8 mouse cellular contexts compared by ENCODE assay signal in the genomic region with DNA sequence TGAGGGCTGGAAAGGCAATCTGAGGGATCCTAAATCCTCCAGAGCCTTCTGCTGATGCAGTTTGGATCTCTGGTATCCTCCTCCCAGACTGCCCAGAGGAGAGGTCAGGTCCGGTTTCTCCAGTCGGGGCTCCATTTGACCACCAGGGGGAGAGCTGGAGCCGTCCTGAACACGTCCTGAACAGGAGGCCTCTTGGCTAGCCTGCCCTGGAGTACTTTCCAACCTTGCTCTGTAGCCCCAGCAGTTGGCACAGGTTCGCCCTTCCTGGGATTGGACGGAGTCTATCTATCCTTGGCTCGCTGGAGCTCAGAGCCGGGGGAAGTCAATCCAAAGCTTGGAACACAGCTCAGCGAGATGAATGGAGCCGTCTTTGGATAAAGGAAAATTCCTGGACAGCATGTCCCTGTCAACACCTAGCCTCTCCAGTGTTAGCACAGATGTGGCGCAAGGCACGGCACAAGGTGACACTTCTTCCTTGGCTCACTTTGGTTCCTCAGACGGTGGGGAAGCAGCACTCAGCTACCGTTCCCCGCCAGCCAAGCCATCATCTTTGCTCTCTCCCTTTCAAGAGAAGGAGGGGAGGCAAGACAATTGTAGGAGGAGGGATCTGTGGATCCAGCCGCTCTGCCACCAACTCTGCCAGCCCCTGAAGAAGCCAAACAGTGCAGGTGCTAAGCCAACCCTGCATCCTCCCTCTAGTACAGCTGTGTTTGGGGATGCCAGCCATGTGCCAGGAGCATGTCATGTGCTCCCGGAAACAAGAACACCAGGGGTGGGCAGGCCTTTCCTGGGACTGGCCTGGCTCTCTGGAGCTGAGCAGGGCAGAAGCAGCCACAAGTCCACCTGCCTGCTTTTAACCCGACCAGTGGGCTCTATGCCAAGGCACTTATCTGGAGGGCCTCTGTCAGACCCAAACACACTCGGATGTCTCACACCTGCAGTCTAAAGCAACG. TPM values are rescaled to one million over a fixed set of nuclear protein-coding genes. Genes with fewer than 3 reads are reported as not detected.
DNase-seq lines count a peak whose midpoint lies in the region; ATAC-seq and TF ChIP-seq lines count a peak whose summit lies in the region.

No protein-coding gene starts in this region.

- no peaks in the 10 kb centered on the region for H3K27me3 ChIP-seq in MEL (ENCODE audit: control insufficient read depth in 1 of 2, insufficient read depth in 2 of 2, low read length in 2 of 2)
- H3K27me3 ChIP-seq in hindbrain, embryonic 12.5 days, result no peaks in the 10 kb centered on the region

- no peaks in the 10 kb centered on the region for H3K9me3 ChIP-seq in MEL (replicated peaks; ENCODE audit: insufficient read depth, low read length)
- H3K9me3 ChIP-seq in hindbrain, embryonic 12.5 days (replicated peaks), result no peaks in the 10 kb centered on the region

- H3K79me2 ChIP-seq in MEL (ENCODE audit: control insufficient read depth, insufficient read depth, low read length, poor library complexity), result no peaks in the 10 kb centered on the region

- TF ChIP-seq CTCF in MEL (IDR thresholded peaks at IDR 0.05 in 2 of 3, conservative IDR thresholded peaks at IDR 0.05 in 1 of 3; ENCODE audit: control insufficient read depth in 1 of 3, insufficient read depth in 1 of 3, low read depth in 2 of 3, low read length in 3 of 3, poor library complexity in 1 of 3, severe bottlenecking in 1 of 3), result peak; percentile 75 to 80 (median 79)

- TF ChIP-seq RAD21 in MEL (IDR thresholded peaks at IDR 0.05; ENCODE audit: low read depth, low read length), result peak; percentile 73

- peak; percentile 73; the same call in 1 of the 2 replicates for ATAC-seq in hindbrain, embryonic 12.5 days (ENCODE audit: low FRiP score)

- TF ChIP-seq EP300 in MEL (IDR thresholded peaks at IDR 0.05; ENCODE audit: low read depth in 1 of 2, low read length in 2 of 2), result no peak

- peaks cover 4% of the 10 kb centered on the region in 2 experiments; a peak in 3 of 4 replicates for H3K4me1 ChIP-seq in MEL (ENCODE audit: control insufficient read depth in 1 of 2, insufficient read depth in 2 of 2, low read length in 2 of 2)
- H3K4me1 ChIP-seq in hindbrain, embryonic 12.5 days, result peaks cover 31% of the 10 kb centered on the region

- H3K4me2 ChIP-seq in hindbrain, embryonic 12.5 days (replicated peaks), result no peak overlapping the region

- TF ChIP-seq POLR2A in MEL (IDR thresholded peaks at IDR 0.05; ENCODE audit: control insufficient read depth in 1 of 2, insufficient read depth in 1 of 2, low read depth in 1 of 2, low read length in 2 of 2, poor library complexity in 1 of 2), result no peak

- peaks cover 0 to 9% of the 10 kb centered on the region in 2 experiments; a peak in 2 of 4 replicates for H3K36me3 ChIP-seq in MEL (ENCODE audit: control insufficient read depth in 1 of 2, insufficient read depth in 2 of 2, low read length in 2 of 2)
- peaks cover 5% of the 10 kb centered on the region; the same call in 1 of the 2 replicates for H3K36me3 ChIP-seq in hindbrain, embryonic 12.5 days

- 56% methylated on average over 20 of the region's 20 CpGs for WGBS in hindbrain, embryonic 12.5 days

- no peak overlapping the region for H3K9ac ChIP-seq in MEL (ENCODE audit: control insufficient read depth, low read depth, low read length, poor library complexity, severe bottlenecking)
- H3K9ac ChIP-seq in hindbrain, embryonic 12.5 days, result peak overlapping the region; percentile 27; the same call in 1 of the 2 replicates

- no peak overlapping the region for H3K27ac ChIP-seq in MEL (ENCODE audit: control insufficient read depth, low read depth, low read length)
- peak overlapping the region; percentile 67; the same call in 1 of the 2 replicates for H3K27ac ChIP-seq in hindbrain, embryonic 12.5 days

- peak; percentile 64 for DNase-seq in MEL (ENCODE audit: low read depth, low spot score)
- peak; percentile 94 for DNase-seq in cerebellum, adult 8-10 months
- DNase-seq in frontal cortex, postnatal 25 days (ENCODE audit: low spot score in 2 of 2), result peak; percentile 50 to 58
- peak; percentile 70 to 74 for DNase-seq in layer of hippocampus, postnatal 36 days
- peak; percentile 88 for DNase-seq in lung, postnatal 25 days (ENCODE audit: low spot score)
- DNase-seq in retina, embryonic 14.5 days (ENCODE audit: low spot score), result peak; percentile 91
- DNase-seq in thymus, postnatal 36 days, result peak; percentile 56 to 64

- no peak overlapping the region for H3K4me3 ChIP-seq in MEL (ENCODE audit: control insufficient read depth in 1 of 2, insufficient read depth in 1 of 2, low read depth in 2 of 2, low read length in 2 of 2)
- no peak overlapping the region for H3K4me3 ChIP-seq in hindbrain, embryonic 12.5 days

TF ChIP-seq in MEL, 35 proteins besides CTCF, POLR2A, EP300 and RAD21:
- TF ChIP-seq ZC3H11A (IDR thresholded peaks at IDR 0.05; ENCODE audit: low read depth, low read length) (peak; percentile 66), CHD1 (IDR thresholded peaks at IDR 0.05; ENCODE audit: low read depth, low read length) (no peak), SMC3 (IDR thresholded peaks at IDR 0.05; ENCODE audit: low read depth, low read length) (peak; percentile 82), ZMIZ1 (IDR thresholded peaks at IDR 0.05; ENCODE audit: low read depth, low read length) (no peak)

RNA-seq across cellular contexts. Expression of a gene that starts 21.0 kb away (rescaled TPM):
- 254 and 516 TPM in 2 replicates for total RNA-seq in MEL (2012; rRNA removed)
- 1,000 to 10,000 TPM in 1 of 2 experiments, 100 to 1,000 TPM in 1; 737 to 5,492 TPM for polyA plus RNA-seq in MEL (2012; ENCODE audit: insufficient read depth in 1 of 2, insufficient read length in 2 of 2, low read depth in 1 of 2, low replicate concordance in 2 of 2, missing spikeins in 1 of 2)
- 1,309 and 1,398 TPM in 2 replicates for polyA plus RNA-seq in hindbrain, embryonic 12.5 days (2016; fragmentation: Nextera tagmentation; extraction: Ambion mirVana)
- total RNA-seq in layer of hippocampus, postnatal 36 days (2021), result 100 to 1,000 TPM; 415 to 417 TPM

RNA-seq across cellular contexts. Expression of a gene that starts 23.9 kb away (rescaled TPM):
- 4.1 and 5.8 TPM in 2 replicates for total RNA-seq in MEL (2012; rRNA removed)
- polyA plus RNA-seq in MEL (2012; ENCODE audit: insufficient read depth in 1 of 2, insufficient read length in 2 of 2, low read depth in 1 of 2, low replicate concordance in 2 of 2, missing spikeins in 1 of 2), result 10 to 100 TPM in 1 of 2 experiments, not detected in 1; 31.8 TPM
- 60.5 and 66.1 TPM in 2 replicates for polyA plus RNA-seq in hindbrain, embryonic 12.5 days (2016; fragmentation: Nextera tagmentation; extraction: Ambion mirVana)
- total RNA-seq in layer of hippocampus, postnatal 36 days (2021), result 100 to 1,000 TPM; 114 to 152 TPM

RNA-seq across cellular contexts. Expression of a gene that starts 56.4 kb away (rescaled TPM):
- not detected in 2 replicates for total RNA-seq in MEL (2012; rRNA removed)
- polyA plus RNA-seq in MEL (2012; ENCODE audit: insufficient read depth in 1 of 2, insufficient read length in 2 of 2, low read depth in 1 of 2, low replicate concordance in 2 of 2, missing spikeins in 1 of 2), result under 1 TPM in 1 of 2 experiments, not detected in 1; 0.19 TPM
- polyA plus RNA-seq in hindbrain, embryonic 12.5 days (2016; fragmentation: Nextera tagmentation; extraction: Ambion mirVana), result 0.41 TPM in 1 of 2 replicates, not detected in the other
- under 1 TPM in 1 of 2 experiments, not detected in 1; 0.25 TPM for total RNA-seq in layer of hippocampus, postnatal 36 days (2021)

Comparison
In these comparisons a context has a peak if more than half of its experiments do, and no peak if none do; other contexts are left out.
1. RNA of a gene that starts 23.9 kb away (total RNA-seq): 114 to 152 TPM in layer of hippocampus, postnatal 36 days; 4.1 to 5.8 TPM in MEL; every median in the first group is over 10 times any median in the second.
2. Peak in every context shown above with its lines, with median percentiles within 50 percentile points of each other: DNase-seq.